Mouse (Mus musculus) heart, embryonic 14.5 days (tissue): Measurements from ENCODE around the gene Nop16. TPM values are rescaled to one million over a fixed set of nuclear protein-coding genes. Genes with fewer than 3 reads are reported as not detected.

Experiments used
- ATAC-seq: fragments of 200-750 bp; cut with Nextera tagmentation; 2 replicates; pipeline ENCODE4 v1.8.0; 2017; ENCODE audit warnings: low read depth, moderate TSS enrichment; ENCODE audit not compliant: insufficient number of reproducible peaks, insufficient read depth, low FRiP score
- H3K27ac ChIP-seq, 2 experiments: fragments of 200-500 bp in 1 of 2; fragments of 300-500 bp in 1 of 2; sonication (generic) in 1 of 2; replicated peaks in 1 of 2; 2 replicates each; pipeline ENCODE4 v1.5.1; 2012 to 2014; ENCODE audit warnings: low read depth in 2 of 2, low read length in 2 of 2, control low read depth in 1 of 2, mild to moderate bottlenecking in 1 of 2, mixed read lengths in 1 of 2; ENCODE audit not compliant: control insufficient read depth in 1 of 2, insufficient read depth in 1 of 2
- H3K27me3 ChIP-seq: fragments of 300-500 bp; sonication (generic); 2 replicates; pipeline ENCODE4 v1.6.1; 2014; ENCODE audit warnings: mild to moderate bottlenecking, low read length, control low read depth; ENCODE audit not compliant: control insufficient read depth, insufficient read depth
- H3K36me3 ChIP-seq: fragments of 300-500 bp; sonication (generic); 2 replicates; pipeline ENCODE4 v1.6.1; 2014; ENCODE audit warnings: mild to moderate bottlenecking, control low read depth, low read length, mixed read lengths; ENCODE audit not compliant: control insufficient read depth, insufficient read depth
- H3K4me1 ChIP-seq, 2 experiments: fragments of 200-500 bp in 1 of 2; fragments of 300-500 bp in 1 of 2; sonication (generic) in 1 of 2; 2 replicates each; pipeline ENCODE4 v1.6.1; 2012 to 2014; ENCODE audit warnings: low read length in 2 of 2, control low read depth in 1 of 2, mixed read lengths in 1 of 2; ENCODE audit not compliant: control insufficient read depth in 2 of 2, insufficient read depth in 2 of 2
- H3K4me2 ChIP-seq: fragments of 300-500 bp; sonication (generic); 2 replicates; pipeline ENCODE4 v1.6.1; 2014; ENCODE audit warnings: mild to moderate bottlenecking, low read length
- H3K4me3 ChIP-seq, 2 experiments: fragments of 200-500 bp in 1 of 2; fragments of 300-500 bp in 1 of 2; sonication (generic) in 1 of 2; 2 replicates each; pipeline ENCODE4 v1.5.1; 2012 to 2014; ENCODE audit warnings: low read length in 2 of 2, mild to moderate bottlenecking in 2 of 2, control low read depth in 1 of 2, low read depth in 1 of 2, moderate library complexity in 1 of 2; ENCODE audit not compliant: control insufficient read depth in 1 of 2, insufficient read depth in 1 of 2
- H3K9ac ChIP-seq: fragments of 300-500 bp; sonication (generic); 2 replicates; pipeline ENCODE4 v1.6.1; 2014; ENCODE audit warnings: mild to moderate bottlenecking, low read length
- H3K9me3 ChIP-seq: fragments of 300-500 bp; sonication (generic); 2 replicates; pipeline ENCODE4 v1.6.1; 2016; ENCODE audit warnings: low read length, control low read depth; ENCODE audit not compliant: control insufficient read depth
- WGBS: fragments of 180-500 bp; shearing (Covaris S2); extraction: QIAGEN DNeasy Blood & Tissue Kit; methylation state at CpG from one replicate; pipeline ENCODE4 v1.1.7; 2014; 5-methylcytosine and 5-hydroxymethylcytosine counted together
- polyA plus RNA-seq: library from polyadenylated mRNA; unstranded; fragments of >200 nt; fragmentation: Nextera tagmentation; extraction: Ambion mirVana; gene quantifications from 2 replicates; pipeline ENCODE4 v1.2.1, GENCODE M21; 2014

Gene Nop16
- polyA plus RNA-seq, 1 experiment from 2014 or later = 46.5 TPM

- ATAC-seq = no peak
- no peak overlapping the region for H3K9ac ChIP-seq
- H3K36me3 ChIP-seq = peaks cover 99% of the 10 kb centered on the region
- H3K27ac ChIP-seq = no peak overlapping the region
- whole genome bisulfite sequencing = 76% methylated on average over 10 of the region's 10 CpGs
- no peaks in the 10 kb centered on the region for H3K4me1 ChIP-seq
- no peaks in the 10 kb centered on the region for H3K9me3 ChIP-seq
- H3K4me3 ChIP-seq = no peak overlapping the region
- no peaks in the 10 kb centered on the region for H3K27me3 ChIP-seq
- H3K4me2 ChIP-seq = no peak overlapping the region
Measured at GRCm38 (mm10) chr13:54582126-54582525, 7.8 kb downstream of the Nop16 start.

- Histone ChIP-seq H3K4me3 (no peak overlapping the region), H3K36me3 (peaks cover 96% of the 10 kb centered on the region), H3K4me1 (no peaks in the 10 kb centered on the region), H3K4me2 (no peak overlapping the region), H3K9ac (no peak overlapping the region), H3K27me3 (no peaks in the 10 kb centered on the region), H3K27ac (no peak overlapping the region), H3K9me3 (no peaks in the 10 kb centered on the region)
- 77% methylated on average over 2 of the region's 2 CpGs for WGBS
- no peak for ATAC-seq
Measured at GRCm38 (mm10) chr13:54581385-54581784, 8.5 kb downstream of the Nop16 start.

- no peak for ATAC-seq
- Histone ChIP-seq H3K4me2 (no peak overlapping the region), H3K27me3 (no peaks in the 10 kb centered on the region), H3K9me3 (no peaks in the 10 kb centered on the region), H3K36me3 (peaks cover 62% of the 10 kb centered on the region), H3K27ac (no peak overlapping the region), H3K4me3 (no peak overlapping the region), H3K4me1 (peaks cover 2 to 13% of the 10 kb centered on the region in 2 experiments; a peak in 3 of 4 replicates), H3K9ac (no peak overlapping the region)
- WGBS = 75% methylated on average over 21 of the region's 21 CpGs
Measured at GRCm38 (mm10) chr13:54577652-54578507, 12.0 kb downstream of the Nop16 start.

- H3K9ac ChIP-seq = peak overlapping the region; percentile 91
- H3K9me3 ChIP-seq = no peaks in the 10 kb centered on the region
- H3K4me1 ChIP-seq = peaks cover 3 to 20% of the 10 kb centered on the region in 2 experiments
- no peaks in the 10 kb centered on the region for H3K27me3 ChIP-seq
- 1% methylated on average over 19 of the region's 19 CpGs for WGBS
- H3K4me3 ChIP-seq = peak overlapping the region; percentile 85 to 90
- H3K27ac ChIP-seq = peak overlapping the region; percentile 61 to 78
- H3K4me2 ChIP-seq = peak overlapping the region; percentile 95
- H3K36me3 ChIP-seq = peaks cover 38% of the 10 kb centered on the region
- ATAC-seq = no peak
Measured at GRCm38 (mm10) chr13:54575489-54575888, 14.4 kb downstream of the Nop16 start.

GRCm38 (mm10) chr13:54574854-54575481 is 14.9 kb downstream of the Nop16 start, which contains the start of gene Arl10:
Gene Arl10 (plus strand): TSS chr13:54575015.
- Histone ChIP-seq H3K9me3 (no peaks in the 10 kb centered on the region), H3K4me2 (peak within 1 kb of the TSS; percentile 95), H3K9ac (peak within 1 kb of the TSS; percentile 91), H3K4me1 (peaks cover 3 to 20% of the 10 kb centered on the region in 2 experiments), H3K4me3 (peak within 1 kb of the TSS; percentile 85 to 90), H3K36me3 (peaks cover 33% of the 10 kb centered on the region), H3K27ac (peak within 1 kb of the TSS; percentile 61 to 78), H3K27me3 (no peaks in the 10 kb centered on the region)
- ATAC-seq = peak; percentile 78
- under 1% methylated on average over 55 of the region's 55 CpGs for WGBS

- no peak overlapping the region for H3K4me3 ChIP-seq
- no peaks in the 10 kb centered on the region for H3K27me3 ChIP-seq
- H3K27ac ChIP-seq = no peak overlapping the region
- ATAC-seq = no peak
- H3K4me1 ChIP-seq = peaks cover 3 to 20% of the 10 kb centered on the region in 2 experiments
- H3K4me2 ChIP-seq = no peak overlapping the region
- WGBS = 84% methylated on average over 4 of the region's 4 CpGs
- no peaks in the 10 kb centered on the region for H3K9me3 ChIP-seq
- peaks cover 9% of the 10 kb centered on the region; the same call in 1 of the 2 replicates for H3K36me3 ChIP-seq
- no peak overlapping the region for H3K9ac ChIP-seq
Measured at GRCm38 (mm10) chr13:54572621-54573020, 17.3 kb downstream of the Nop16 start.

- Histone ChIP-seq H3K27me3 (no peaks in the 10 kb centered on the region), H3K4me3 (no peak overlapping the region), H3K27ac (no peak overlapping the region), H3K9ac (no peak overlapping the region), H3K4me1 (peaks cover 3 to 20% of the 10 kb centered on the region in 2 experiments), H3K36me3 (no peaks in the 10 kb centered on the region), H3K9me3 (no peaks in the 10 kb centered on the region), H3K4me2 (no peak overlapping the region)
- no peak for ATAC-seq
- 39% methylated on average over 2 of the region's 2 CpGs for WGBS
Measured at GRCm38 (mm10) chr13:54571637-54572036, 18.3 kb downstream of the Nop16 start.
